Mouse (Mus musculus): Measurements from ENCODE around the gene Irf4. TPM values are rescaled to one million over a fixed set of nuclear protein-coding genes. Genes with fewer than 3 reads are reported as not detected.

Gene Irf4
- polyA plus RNA-seq, 1 experiment: 1.6 TPM

DNA sequence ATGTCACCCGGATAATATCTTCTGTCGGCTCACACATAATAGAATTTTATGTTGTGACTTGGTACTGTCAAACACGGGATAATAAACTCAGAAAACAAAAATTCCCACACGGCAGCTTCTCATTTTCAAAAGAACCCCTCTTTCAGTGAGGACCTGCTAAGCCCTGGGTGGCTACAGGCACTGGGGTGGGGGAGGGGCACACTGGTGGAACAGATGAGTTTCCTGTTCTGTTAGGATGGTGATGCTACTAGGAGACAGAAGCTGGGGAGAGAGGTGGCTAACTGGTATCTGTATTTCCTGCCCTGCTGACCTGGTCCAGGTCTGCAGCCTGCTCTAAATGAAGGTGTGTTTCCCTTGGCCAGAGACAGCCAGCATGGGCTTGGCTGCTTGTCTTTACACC is 52.9 kb downstream of the Irf4 start:
- H3K36me3 ChIP-seq (ENCODE audit: control insufficient read depth, insufficient read depth, low read length): no peaks in the 10 kb centered on the region
- WGBS: 86% methylated on average over 4 of the region's 4 CpGs
- DNase-seq: no peak
- TF ChIP-seq POLR2A (IDR thresholded peaks at IDR 0.05; ENCODE audit: low read depth, low read length) (no peak), CTCF (conservative IDR thresholded peaks at IDR 0.05; ENCODE audit: insufficient read depth, insufficient read length, low read depth, low read length) (no peak)
- no peaks in the 10 kb centered on the region for H3K4me1 ChIP-seq (ENCODE audit: control insufficient read depth, insufficient read depth, low read length)
- H3K27ac ChIP-seq (ENCODE audit: insufficient read depth, low read depth, low read length): no peak overlapping the region
- H3K4me3 ChIP-seq (ENCODE audit: insufficient read depth, low read depth, low read length): no peak overlapping the region
- no peaks in the 10 kb centered on the region for H3K27me3 ChIP-seq (replicated peaks; ENCODE audit: control insufficient read depth, insufficient read depth, low read length)

GRCm38 (mm10) chr13:30802336-30802955 is 53.4 kb downstream of the Irf4 start:
- TF ChIP-seq POLR2A (IDR thresholded peaks at IDR 0.05; ENCODE audit: low read depth, low read length) (no peak), CTCF (conservative IDR thresholded peaks at IDR 0.05; ENCODE audit: insufficient read depth, insufficient read length, low read depth, low read length) (no peak)
- Histone ChIP-seq H3K4me3 (ENCODE audit: insufficient read depth, low read depth, low read length) (no peak overlapping the region), H3K27ac (ENCODE audit: insufficient read depth, low read depth, low read length) (no peak overlapping the region), H3K36me3 (ENCODE audit: control insufficient read depth, insufficient read depth, low read length) (no peaks in the 10 kb centered on the region), H3K27me3 (replicated peaks; ENCODE audit: control insufficient read depth, insufficient read depth, low read length) (no peaks in the 10 kb centered on the region), H3K4me1 (ENCODE audit: control insufficient read depth, insufficient read depth, low read length) (no peaks in the 10 kb centered on the region)
- 95% methylated on average over 5 of the region's 5 CpGs for WGBS
- DNase-seq: no peak

DNA sequence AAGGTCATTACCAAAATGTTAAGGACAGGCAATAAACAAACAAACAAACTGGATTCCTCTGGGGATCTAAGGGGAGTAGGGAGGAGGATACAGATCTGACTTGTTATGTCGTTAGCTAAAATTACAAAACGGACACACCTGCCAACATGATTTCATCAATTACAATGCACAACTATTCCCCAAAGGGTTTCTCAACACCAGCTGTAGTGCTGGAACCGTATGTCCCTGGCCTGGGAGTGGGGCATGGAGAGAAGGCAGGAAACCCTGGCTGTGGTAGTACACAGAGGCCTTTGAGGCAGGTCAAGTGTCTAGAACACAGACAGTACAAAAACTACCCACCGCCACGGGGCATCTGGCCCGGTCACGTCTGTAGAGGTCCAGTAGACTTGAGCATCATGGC is 60.2 kb downstream of the Irf4 start:
- Histone ChIP-seq H3K27ac (ENCODE audit: insufficient read depth, low read depth, low read length) (no peak overlapping the region), H3K36me3 (ENCODE audit: control insufficient read depth, insufficient read depth, low read length) (no peaks in the 10 kb centered on the region), H3K4me1 (ENCODE audit: control insufficient read depth, insufficient read depth, low read length) (no peaks in the 10 kb centered on the region), H3K4me3 (ENCODE audit: insufficient read depth, low read depth, low read length) (no peak overlapping the region), H3K27me3 (replicated peaks; ENCODE audit: control insufficient read depth, insufficient read depth, low read length) (no peaks in the 10 kb centered on the region)
- no peak for DNase-seq
- TF ChIP-seq CTCF (conservative IDR thresholded peaks at IDR 0.05; ENCODE audit: insufficient read depth, insufficient read length, low read depth, low read length): no peak
- TF ChIP-seq POLR2A (IDR thresholded peaks at IDR 0.05; ENCODE audit: low read depth, low read length): no peak
- 88% methylated on average over 7 of the region's 7 CpGs for WGBS

- TF ChIP-seq POLR2A (IDR thresholded peaks at IDR 0.05; ENCODE audit: low read depth, low read length) (no peak), CTCF (conservative IDR thresholded peaks at IDR 0.05; ENCODE audit: insufficient read depth, insufficient read length, low read depth, low read length) (no peak)
- WGBS: 81% methylated on average over 5 of the region's 5 CpGs
Measured at GRCm38 (mm10) chr13:30813464-30813863, 64.4 kb downstream of the Irf4 start.

DNA sequence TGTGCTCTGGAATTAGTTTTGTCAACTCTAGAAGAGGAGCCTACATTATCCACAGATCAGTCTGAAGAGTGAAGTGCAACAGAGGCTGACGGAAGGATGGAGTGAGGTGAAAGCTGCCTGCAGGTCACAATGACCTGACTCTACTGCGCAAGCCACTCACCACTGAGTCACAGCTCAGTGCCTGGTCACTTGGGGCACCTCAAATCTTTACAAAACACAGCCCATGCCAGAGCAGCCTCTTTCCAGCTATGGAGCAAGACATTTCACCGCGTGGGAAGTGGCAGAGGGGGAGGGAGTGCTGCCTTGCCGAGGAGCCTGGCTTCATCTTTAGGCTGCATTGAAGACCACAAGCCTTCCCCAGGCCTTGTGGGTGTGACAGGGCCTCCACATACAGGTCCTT is 65.2 kb downstream of the Irf4 start:
- H3K4me1 ChIP-seq (ENCODE audit: control insufficient read depth, insufficient read depth, low read length): no peaks in the 10 kb centered on the region
- WGBS: 86% methylated on average over 5 of the region's 5 CpGs
- H3K27me3 ChIP-seq (replicated peaks; ENCODE audit: control insufficient read depth, insufficient read depth, low read length): no peaks in the 10 kb centered on the region
- no peak overlapping the region for H3K27ac ChIP-seq (ENCODE audit: insufficient read depth, low read depth, low read length)
- TF ChIP-seq POLR2A (IDR thresholded peaks at IDR 0.05; ENCODE audit: low read depth, low read length) (no peak), CTCF (conservative IDR thresholded peaks at IDR 0.05; ENCODE audit: insufficient read depth, insufficient read length, low read depth, low read length) (no peak)
- DNase-seq: no peak
- H3K36me3 ChIP-seq (ENCODE audit: control insufficient read depth, insufficient read depth, low read length): peaks cover 2% of the 10 kb centered on the region; the same call in 1 of the 2 replicates
- no peak overlapping the region for H3K4me3 ChIP-seq (ENCODE audit: insufficient read depth, low read depth, low read length)

More at GRCm38 (mm10) chr13:30813464-30813863, 64.4 kb downstream of the Irf4 start:
- Histone ChIP-seq H3K27me3 (replicated peaks; ENCODE audit: control insufficient read depth, insufficient read depth, low read length) (no peaks in the 10 kb centered on the region), H3K4me1 (ENCODE audit: control insufficient read depth, insufficient read depth, low read length) (no peaks in the 10 kb centered on the region), H3K27ac (ENCODE audit: insufficient read depth, low read depth, low read length) (no peak overlapping the region), H3K4me3 (ENCODE audit: insufficient read depth, low read depth, low read length) (no peak overlapping the region), H3K36me3 (ENCODE audit: control insufficient read depth, insufficient read depth, low read length) (peaks cover 2% of the 10 kb centered on the region; the same call in 1 of the 2 replicates)
- no peak for DNase-seq

Other genes starting within 250 kb of the Irf4 start
- 441 and 479 TPM in 2 replicates for gene Uqcrfs1, start 203.9 kb upstream of the Irf4 start, polyA plus RNA-seq (2012; rRNA removed)
- gene Dusp22, start 89.2 kb upstream of the Irf4 start, polyA plus RNA-seq (2012; rRNA removed): 22.8 and 25.2 TPM in 2 replicates
- gene Hus1b, start 198.5 kb downstream of the Irf4 start, polyA plus RNA-seq (2012; rRNA removed): 0.12 TPM in 1 of 2 replicates, not detected in the other
- gene Exoc2, start 224.9 kb downstream of the Irf4 start, polyA plus RNA-seq (2012; rRNA removed): 9.1 and 10.2 TPM in 2 replicates
- 0.04 and 0.08 TPM in 2 replicates for gene Gm5447, start 225.0 kb downstream of the Irf4 start, polyA plus RNA-seq (2012; rRNA removed)